Mouse (Mus musculus) olfactory bulb, adult 2 months (tissue): ENCODE results near the gene Reps1. TPM values are rescaled to one million over a fixed set of nuclear protein-coding genes. Genes with fewer than 3 reads are reported as not detected.

Experiments used
- H3K27ac ChIP-seq: fragments of 200-500 bp; 2 replicates; pipeline ENCODE4 v1.5.1; 2012; ENCODE audit warnings: low read depth, low read length; ENCODE audit not compliant: insufficient read depth
- H3K4me1 ChIP-seq: fragments of 200-500 bp; 2 replicates; pipeline ENCODE4 v1.6.1; 2012; ENCODE audit warnings: low read length; ENCODE audit not compliant: control insufficient read depth, insufficient read depth
- H3K4me3 ChIP-seq: fragments of 200-500 bp; 2 replicates; pipeline ENCODE4 v1.5.1; 2012; ENCODE audit warnings: mild to moderate bottlenecking, low read depth, low read length, moderate library complexity; ENCODE audit not compliant: insufficient read depth
- CTCF ChIP-seq: fragments of 200-500 bp; IDR thresholded peaks from 2 replicates; pipeline ENCODE4 v1.5.1; 2012; ENCODE audit warnings: low read depth, mild to moderate bottlenecking, low read length, moderate library complexity; ENCODE audit not compliant: insufficient read depth
- POLR2A ChIP-seq: fragments of 200-500 bp; IDR thresholded peaks from 2 replicates; pipeline ENCODE4 v1.6.1; 2012; ENCODE audit warnings: mild to moderate bottlenecking, low read depth, low read length, moderate library complexity; ENCODE audit not compliant: insufficient read depth
- WGBS: fragments of 180-500 bp; shearing (Covaris S2); methylation state at CpG from one replicate; pipeline ENCODE4 v1.1.7; 2018; 5-methylcytosine and 5-hydroxymethylcytosine counted together
- polyA plus RNA-seq: library from polyadenylated mRNA; stranded (reverse); fragments of >200 nt; gene quantifications from 2 replicates; pipeline ENCODE4 v1.2.4, GENCODE M21; 2012; ENCODE audit warnings: low replicate concordance; ENCODE audit not compliant: missing spikeins, insufficient read depth, insufficient read length

Gene Reps1
- polyA plus RNA-seq, 1 experiment = not detected

GRCm38 (mm10) chr10:18162435-18162971 is 106.8 kb downstream of the Reps1 start:
- TF ChIP-seq CTCF (no peak), POLR2A (no peak)
- 89% methylated on average over 7 of the region's 7 CpGs for WGBS
- H3K27ac ChIP-seq = no peak overlapping the region
- no peaks in the 10 kb centered on the region for H3K4me1 ChIP-seq
- H3K4me3 ChIP-seq = no peak overlapping the region

Other genes with a start within 250 kb of the Reps1 start
- not detected in 2 replicates for gene Heca, start 107.8 kb upstream of the Reps1 start, polyA plus RNA-seq
- gene Abracl, start 32.6 kb upstream of the Reps1 start, polyA plus RNA-seq = not detected in 2 replicates
- gene Ect2l, start 155.0 kb downstream of the Reps1 start, polyA plus RNA-seq = not detected in 2 replicates
- not detected in 2 replicates for gene Ccdc28a, start 179.1 kb downstream of the Reps1 start, polyA plus RNA-seq